Mouse (Mus musculus) CH12.LX (cell line): Measurements from ENCODE around the gene Prph. TPM values are rescaled to one million over a fixed set of nuclear protein-coding genes. Genes with fewer than 3 reads are reported as not detected.
A peak's percentile ranks its signal among the peaks of the same experiment; 100 is the strongest.

Source experiments
- DNase-seq: peaks from one replicate; pipeline ENCODE4 v3.0.0-alpha.2; 2013; ENCODE audit errors: extremely low read depth
- H3K27ac ChIP-seq: 2 replicates; pipeline ENCODE4 v1.5.1; 2012; ENCODE audit warnings: low read depth, mild to moderate bottlenecking, control low read depth, moderate library complexity; ENCODE audit not compliant: insufficient read depth
- H3K27me3 ChIP-seq: replicated peaks from 2 replicates; pipeline ENCODE3; 2012; ENCODE audit warnings: inconsistent platforms
- H3K36me3 ChIP-seq, 2 experiments: replicated peaks in 1 of 2; 2 replicates each; pipeline versions ENCODE3 to v1.6.1; 2012; ENCODE audit warnings: inconsistent platforms in 1 of 2, low read length in 1 of 2, mild to moderate bottlenecking in 1 of 2, mixed read lengths in 1 of 2, moderate library complexity in 1 of 2; ENCODE audit not compliant: control insufficient read depth in 1 of 2, insufficient read depth in 1 of 2
- H3K4me1 ChIP-seq, 2 experiments: 2 replicates each; pipeline ENCODE4 v1.6.1; 2012; ENCODE audit warnings: inconsistent platforms in 1 of 2, moderate library complexity in 1 of 2; ENCODE audit not compliant: insufficient read depth in 2 of 2, control insufficient read depth in 1 of 2
- H3K4me2 ChIP-seq: 2 replicates; pipeline ENCODE4 v1.6.1; 2012; ENCODE audit warnings: low read depth, mild to moderate bottlenecking, control low read depth; ENCODE audit not compliant: poor library complexity, insufficient read depth, severe bottlenecking
- H3K4me3 ChIP-seq, 3 experiments: fragments of 150-350 bp in 1 of 3; sonication (generic) in 1 of 3; replicated peaks in 1 of 3; 2 replicates each; pipeline versions ENCODE3 to v1.5.1; 2011 to 2012; ENCODE audit warnings: low read depth in 2 of 3, low read length in 2 of 3, mild to moderate bottlenecking in 2 of 3, moderate library complexity in 2 of 3, control low read depth in 1 of 3, improper control_type of control experiment in 1 of 3, inconsistent platforms in 1 of 3, mixed read lengths in 1 of 3; ENCODE audit not compliant: poor library complexity in 1 of 3
- H3K79me2 ChIP-seq: replicated peaks from 2 replicates; pipeline ENCODE4 v1.6.1; 2012; ENCODE audit warnings: mild to moderate bottlenecking, moderate library complexity; ENCODE audit not compliant: control insufficient read depth, poor library complexity, insufficient read depth, severe bottlenecking; ENCODE audit errors: extremely low read depth
- H3K9ac ChIP-seq: 2 replicates; pipeline ENCODE4 v1.6.1; 2012; ENCODE audit warnings: low read depth, mild to moderate bottlenecking, control low read depth, moderate library complexity; ENCODE audit not compliant: insufficient read depth
- H3K9me3 ChIP-seq: replicated peaks from 2 replicates; pipeline ENCODE3; 2012; ENCODE audit warnings: low read length, inconsistent platforms, mixed read lengths
- BHLHE40 ChIP-seq: IDR thresholded peaks from 2 replicates; pipeline ENCODE4 v1.6.1; 2011; ENCODE audit warnings: mild to moderate bottlenecking, low read depth, low read length, improper control_type of control experiment
- CHD2 ChIP-seq: IDR thresholded peaks from 2 replicates; pipeline ENCODE4 v1.6.1; 2011; ENCODE audit warnings: low read length, improper control_type of control experiment
- CTCF ChIP-seq, 2 experiments: IDR thresholded peaks in 1 of 2; conservative IDR thresholded peaks in 1 of 2; 2 replicates each; pipeline ENCODE4 v1.5.1; 2011 to 2012; ENCODE audit warnings: low read depth in 2 of 2, low read length in 2 of 2, improper control_type of control experiment in 1 of 2, inconsistent platforms in 1 of 2, mild to moderate bottlenecking in 1 of 2, moderate library complexity in 1 of 2
- ETS1 ChIP-seq: conservative IDR thresholded peaks from 2 replicates; pipeline ENCODE4 v1.6.1; 2012; ENCODE audit warnings: low read depth, mild to moderate bottlenecking, inconsistent platforms, low read length, improper control_type of control experiment, moderate library complexity
- JUND ChIP-seq: conservative IDR thresholded peaks from 2 replicates; pipeline ENCODE4 v1.6.1; 2011; ENCODE audit warnings: low read depth, low read length, improper control_type of control experiment
- MAX ChIP-seq: IDR thresholded peaks from 2 replicates; pipeline ENCODE4 v1.6.1; 2011; ENCODE audit warnings: low read length, improper control_type of control experiment
- NELFE ChIP-seq: IDR thresholded peaks from 2 replicates; pipeline ENCODE4 v1.6.1; 2011; ENCODE audit warnings: low read depth, low read length, improper control_type of control experiment
- RAD21 ChIP-seq: IDR thresholded peaks from 2 replicates; pipeline ENCODE4 v1.6.1; 2011; ENCODE audit warnings: low read depth, mild to moderate bottlenecking, low read length, improper control_type of control experiment, moderate library complexity
- RCOR1 ChIP-seq: conservative IDR thresholded peaks from 2 replicates; pipeline ENCODE4 v1.6.1; 2012; ENCODE audit warnings: low read depth, mild to moderate bottlenecking, inconsistent platforms, low read length, improper control_type of control experiment
- SMC3 ChIP-seq: IDR thresholded peaks from 2 replicates; pipeline ENCODE4 v1.6.1; 2011; ENCODE audit warnings: low read depth, low read length, improper control_type of control experiment
- TBP ChIP-seq: conservative IDR thresholded peaks from 2 replicates; pipeline ENCODE4 v1.6.1; 2011; ENCODE audit warnings: low read depth, low read length, improper control_type of control experiment
- TCF12 ChIP-seq: IDR thresholded peaks from 2 replicates; pipeline ENCODE4 v1.6.1; 2014; ENCODE audit warnings: low read depth, mild to moderate bottlenecking, inconsistent platforms, low read length, improper control_type of control experiment
- USF1 ChIP-seq: IDR thresholded peaks from 2 replicates; pipeline ENCODE4 v1.6.1; 2014; ENCODE audit warnings: low read depth, mild to moderate bottlenecking, inconsistent platforms, low read length, improper control_type of control experiment
- ZMIZ1 ChIP-seq: IDR thresholded peaks from 2 replicates; pipeline ENCODE4 v1.6.1; 2012; ENCODE audit warnings: low read depth, mild to moderate bottlenecking, inconsistent platforms, low read length, improper control_type of control experiment
- dilution Hi-C: fragments of 300-500 bp; cut with MboI; formaldehyde crosslinking; loops from 2 replicates; pipeline ENCODE4 v1.14.3; 2020; ENCODE audit warnings: low sequenced_read_pairs; ENCODE audit not compliant: extremely low pct_unique_long_range_greater_than_20kb, extremely low pct_ligation_motif_present
- in situ Hi-C: fragments of 300-500 bp; cut with MboI; formaldehyde crosslinking; loops from 3 replicates; pipeline ENCODE4 v1.14.3; 2019; ENCODE audit warnings: low sequenced_read_pairs, low pct_ligation_motif_present, low pct_unique_long_range_greater_than_20kb, mixed read lengths
- polyA plus RNA-seq: library from polyadenylated mRNA; unstranded; fragments of >175 nt; gene quantifications from 2 replicates; pipeline ENCODE4 v1.2.1, GENCODE M21; 2012; ENCODE audit warnings: low read depth; ENCODE audit not compliant: insufficient read length
- total RNA-seq, 2 experiments: library from RNA; depleted of rRNA; stranded (reverse); fragments of 300-350 nt in 1 of 2; fragments of >200 nt in 1 of 2; gene quantifications; 2 replicates each; pipeline ENCODE4 v1.2.3; 2012 to 2014

The Prph gene
- total and polyA plus RNA-seq, 3 experiments, result 0.12 TPM; not detected in 2

- Histone ChIP-seq H3K4me1 (peaks cover 0 to 6% of the 10 kb centered on the region in 2 experiments; a peak in 2 of 4 replicates), H3K27me3 (no peaks in the 10 kb centered on the region), H3K36me3 (no peaks in the 10 kb centered on the region), H3K27ac (no peak overlapping the region), H3K9ac (no peak overlapping the region), H3K4me3 (no peak overlapping the region), H3K9me3 (peaks cover 3% of the 10 kb centered on the region), H3K79me2 (no peaks in the 10 kb centered on the region), H3K4me2 (no peak overlapping the region)
- in situ Hi-C loops (no loop called here), dilution Hi-C loops (no loop called here)
- DNase-seq, result no peak
- TF ChIP-seq TBP, result no peak
- TF ChIP-seq CHD2, result no peak
- no peak for TF ChIP-seq MAX
- no peak for TF ChIP-seq RCOR1
- TF ChIP-seq SMC3, result no peak
These were observed 29.6 kb upstream of the Prph start for GRCm38 (mm10) chr15:99025414-99025813.

GRCm38 (mm10) chr15:99026259-99026658 is 28.7 kb upstream of the Prph start:
- Histone ChIP-seq H3K9me3 (peaks cover 2% of the 10 kb centered on the region), H3K27ac (no peak overlapping the region), H3K4me3 (no peak overlapping the region), H3K27me3 (no peaks in the 10 kb centered on the region), H3K4me1 (peaks cover 0 to 6% of the 10 kb centered on the region in 2 experiments; a peak in 2 of 4 replicates), H3K9ac (no peak overlapping the region), H3K4me2 (no peak overlapping the region), H3K36me3 (no peaks in the 10 kb centered on the region), H3K79me2 (peaks cover 6% of the 10 kb centered on the region)
- DNase-seq, result peak; percentile 82
- dilution Hi-C loops (no loop called here), in situ Hi-C loops (no loop called here)
- no peak for TF ChIP-seq NELFE
- TF ChIP-seq ZMIZ1, result no peak
- no peak for TF ChIP-seq TCF12
- TF ChIP-seq ETS1, result no peak
- peak; percentile 42 for TF ChIP-seq RAD21
- TF ChIP-seq BHLHE40, result no peak
- peak; percentile 74 to 81 for TF ChIP-seq CTCF (conservative IDR thresholded peaks at IDR 0.05 in 1 of 2, IDR thresholded peaks at IDR 0.05 in 1 of 2; ENCODE audit: low read depth in 2 of 2, low read length in 2 of 2)
- no peak for TF ChIP-seq JUND

GRCm38 (mm10) chr15:99027116-99027515 is 27.9 kb upstream of the Prph start:
- Histone ChIP-seq H3K27me3 (no peaks in the 10 kb centered on the region), H3K9ac (no peak overlapping the region), H3K9me3 (no peaks in the 10 kb centered on the region), H3K4me3 (no peak overlapping the region), H3K4me1 (peaks cover 0 to 6% of the 10 kb centered on the region in 2 experiments; a peak in 2 of 4 replicates), H3K27ac (no peak overlapping the region), H3K79me2 (peaks cover 15% of the 10 kb centered on the region), H3K36me3 (peaks cover 0 to 2% of the 10 kb centered on the region in 2 experiments), H3K4me2 (no peak overlapping the region)
- TF ChIP-seq USF1 (no peak), CTCF (conservative IDR thresholded peaks at IDR 0.05 in 1 of 2, IDR thresholded peaks at IDR 0.05 in 1 of 2; ENCODE audit: low read depth in 2 of 2, low read length in 2 of 2) (0 out of 4 replicates have a peak, but pooled peaks of 1 of the 2 experiments have one; percentile 18), BHLHE40 (no peak)
- no peak for DNase-seq
- in situ Hi-C loops, result no loop called here
- dilution Hi-C loops, result no loop called here
